Mouse (Mus musculus) forebrain, embryonic 12.5 days (tissue): ENCODE results near the gene Rsu1. TPM values are rescaled to one million over a fixed set of nuclear protein-coding genes. Genes with fewer than 3 reads are reported as not detected.
"Not testable (repeated sequence)": the region's sequence is repeated elsewhere in the genome, so short reads cannot be mapped to it uniquely, and the experiment has no call there.

Source experiments
- ATAC-seq: fragments of 200-750 bp; cut with Nextera tagmentation; 2 replicates; pipeline ENCODE4 v1.8.0; 2017; ENCODE audit warnings: moderate TSS enrichment; ENCODE audit not compliant: low FRiP score
- H3K27ac ChIP-seq: fragments of 300-500 bp; sonication (generic); 2 replicates; pipeline ENCODE4 v1.5.1; 2016; ENCODE audit warnings: mild to moderate bottlenecking
- H3K27me3 ChIP-seq: fragments of 300-500 bp; sonication (generic); 2 replicates; pipeline ENCODE4 v1.6.1; 2016; ENCODE audit warnings: mild to moderate bottlenecking
- H3K36me3 ChIP-seq: fragments of 300-500 bp; sonication (generic); replicated peaks from 2 replicates; pipeline ENCODE4 v1.6.1; 2016; ENCODE audit warnings: mild to moderate bottlenecking
- H3K4me1 ChIP-seq: fragments of 300-500 bp; sonication (generic); 2 replicates; pipeline ENCODE4 v1.6.1; 2016
- H3K4me2 ChIP-seq: fragments of 300-500 bp; sonication (generic); 2 replicates; pipeline ENCODE4 v1.6.1; 2016; ENCODE audit warnings: mild to moderate bottlenecking, moderate library complexity
- H3K4me3 ChIP-seq: fragments of 300-500 bp; sonication (generic); replicated peaks from 2 replicates; pipeline ENCODE4 v1.5.1; 2016; ENCODE audit warnings: mild to moderate bottlenecking
- H3K9ac ChIP-seq: fragments of 300-500 bp; sonication (generic); 2 replicates; pipeline ENCODE4 v1.6.1; 2016; ENCODE audit warnings: mild to moderate bottlenecking
- H3K9me3 ChIP-seq: fragments of 300-500 bp; sonication (generic); 2 replicates; pipeline ENCODE4 v1.6.1; 2016
- WGBS: fragments of 180-500 bp; shearing (Covaris S2); methylation state at CpG from one replicate; pipeline ENCODE4 v1.1.7; 2016; 5-methylcytosine and 5-hydroxymethylcytosine counted together
- polyA plus RNA-seq: library from polyadenylated mRNA; unstranded; fragments of >200 nt; fragmentation: Nextera tagmentation; extraction: Ambion mirVana; gene quantifications from 2 replicates; pipeline ENCODE4 v1.2.1, GENCODE M21; 2016

Rsu1 gene
- polyA plus RNA-seq, 1 experiment from 2014 or later, result 65.0 TPM

DNA sequence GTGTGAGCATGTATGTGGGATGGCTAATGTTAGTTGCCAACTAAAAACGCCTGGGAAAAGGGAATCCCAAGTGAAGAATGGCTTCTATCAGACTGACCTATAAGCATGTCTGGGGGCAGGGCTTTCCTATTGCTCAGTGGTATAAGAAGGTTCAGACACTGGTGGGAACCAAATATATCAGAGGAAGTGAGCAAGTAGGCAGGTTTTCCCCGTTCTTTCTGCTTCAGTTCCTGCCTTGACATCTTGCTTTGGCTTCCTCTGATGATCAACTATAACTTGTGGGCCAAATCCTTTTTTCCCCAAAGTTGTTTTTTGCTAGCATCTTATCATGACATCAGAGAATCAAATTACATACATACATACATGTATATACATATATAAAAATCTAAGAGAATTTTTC is 51.1 kb downstream of the Rsu1 start:
- H3K36me3 ChIP-seq, result no peaks in the 10 kb centered on the region
- no peak overlapping the region for H3K9ac ChIP-seq
- H3K27ac ChIP-seq, result no peak overlapping the region
- WGBS, result 88% methylated on average over 2 of the region's 2 CpGs
- no peak overlapping the region for H3K4me2 ChIP-seq
- 0 out of 2 replicates have a peak, but pooled peaks cover 4% of the 10 kb centered on the region for H3K4me1 ChIP-seq
- no peak overlapping the region for H3K4me3 ChIP-seq
- ATAC-seq, result no peak
- H3K9me3 ChIP-seq, result no peaks in the 10 kb centered on the region
- H3K27me3 ChIP-seq, result no peaks in the 10 kb centered on the region

DNA sequence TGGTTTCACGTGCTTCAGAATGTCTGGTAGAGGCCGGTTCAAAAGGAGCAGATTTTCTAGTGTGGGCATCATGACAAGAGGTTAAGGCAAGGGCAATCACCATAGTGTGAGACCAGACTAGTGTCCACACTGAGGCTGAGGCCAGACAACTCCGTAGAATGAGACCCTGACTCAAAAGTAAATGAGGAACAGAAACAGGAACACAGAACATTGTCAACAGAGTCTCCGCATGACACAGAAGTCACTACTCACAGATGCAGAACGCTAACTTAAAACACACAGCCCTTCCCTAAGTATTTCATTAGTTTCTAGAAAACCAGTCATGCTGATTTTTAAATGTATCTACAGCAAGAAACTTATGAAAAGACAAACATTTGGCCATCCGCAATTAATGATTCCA is 53.1 kb downstream of the Rsu1 start:
- Histone ChIP-seq H3K27me3 (no peaks in the 10 kb centered on the region), H3K36me3 (no peaks in the 10 kb centered on the region), H3K9me3 (no peaks in the 10 kb centered on the region), H3K27ac (no peak overlapping the region), H3K4me3 (no peak overlapping the region), H3K4me2 (no peak overlapping the region), H3K9ac (no peak overlapping the region), H3K4me1 (0 out of 2 replicates have a peak, but pooled peaks cover 4% of the 10 kb centered on the region)
- ATAC-seq, result no peak
- 76% methylated on average over 6 of the region's 6 CpGs for WGBS

DNA sequence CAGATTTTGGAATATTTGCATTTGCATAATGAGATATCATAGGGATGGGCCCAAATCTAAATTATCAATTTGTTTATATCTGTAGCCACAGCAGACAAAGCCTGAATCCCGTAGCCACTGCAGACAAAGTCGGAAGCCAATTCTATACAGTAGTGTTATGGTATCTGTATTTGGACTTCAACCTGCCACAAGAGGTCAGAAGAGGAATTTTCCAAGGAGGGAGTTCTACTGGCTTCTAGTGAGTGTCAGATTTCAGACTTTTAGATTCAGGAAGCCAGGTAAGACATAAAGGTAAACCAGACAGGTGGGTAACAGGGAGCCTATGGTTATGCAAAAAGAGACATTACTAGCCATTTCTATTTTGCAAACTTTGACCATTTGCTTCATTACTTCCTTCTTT is 64.4 kb downstream of the Rsu1 start:
- Histone ChIP-seq H3K9me3 (no peaks in the 10 kb centered on the region), H3K4me1 (no peaks in the 10 kb centered on the region; the same call in 1 of the 2 replicates), H3K27me3 (no peaks in the 10 kb centered on the region), H3K9ac (no peak overlapping the region), H3K4me2 (no peak overlapping the region), H3K4me3 (no peak overlapping the region), H3K27ac (no peak overlapping the region), H3K36me3 (no peaks in the 10 kb centered on the region)
- ATAC-seq, result no peak
- 92% methylated on average over 2 of the region's 2 CpGs for WGBS

DNA sequence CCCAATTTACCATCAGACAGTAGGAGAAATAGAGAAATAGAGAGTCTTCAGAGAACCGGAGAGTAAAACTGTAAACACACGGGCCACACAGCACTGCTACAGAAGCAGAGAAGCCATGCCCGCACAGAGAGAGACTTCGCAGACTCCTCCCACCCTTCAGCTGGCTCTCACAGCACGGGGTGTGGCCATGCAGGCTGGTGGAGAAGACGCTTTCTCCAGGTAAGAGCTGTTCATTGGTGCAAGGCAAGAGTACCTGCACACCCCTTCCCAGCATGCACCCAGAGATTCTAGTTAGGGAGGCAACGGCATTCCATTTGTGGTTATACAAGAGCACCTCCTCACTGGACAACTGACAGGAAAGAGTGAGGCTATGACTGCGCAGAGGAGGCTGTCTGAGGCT is 64.8 kb downstream of the Rsu1 start:
- 61% methylated on average over 8 of the region's 8 CpGs for WGBS
- Histone ChIP-seq H3K4me1 (no peaks in the 10 kb centered on the region; the same call in 1 of the 2 replicates), H3K27me3 (peaks cover 2% of the 10 kb centered on the region; the same call in 1 of the 2 replicates), H3K27ac (no peak overlapping the region), H3K4me3 (no peak overlapping the region), H3K4me2 (no peak overlapping the region), H3K9me3 (no peaks in the 10 kb centered on the region), H3K36me3 (no peaks in the 10 kb centered on the region), H3K9ac (no peak overlapping the region)
- no peak for ATAC-seq

- no peak overlapping the region for H3K9ac ChIP-seq
- H3K27ac ChIP-seq, result no peak overlapping the region
- no peaks in the 10 kb centered on the region for H3K9me3 ChIP-seq
- peaks cover 2% of the 10 kb centered on the region; the same call in 1 of the 2 replicates for H3K27me3 ChIP-seq
- no peak overlapping the region for H3K4me2 ChIP-seq
- 40% methylated on average over 6 of the region's 6 CpGs for WGBS
- no peaks in the 10 kb centered on the region; the same call in 1 of the 2 replicates for H3K4me1 ChIP-seq
- ATAC-seq, result no peak
- H3K36me3 ChIP-seq, result no peaks in the 10 kb centered on the region
- H3K4me3 ChIP-seq, result no peak overlapping the region
These were observed 68.3 kb downstream of the Rsu1 start for GRCm38 (mm10) chr2:13202805-13203475.

DNA sequence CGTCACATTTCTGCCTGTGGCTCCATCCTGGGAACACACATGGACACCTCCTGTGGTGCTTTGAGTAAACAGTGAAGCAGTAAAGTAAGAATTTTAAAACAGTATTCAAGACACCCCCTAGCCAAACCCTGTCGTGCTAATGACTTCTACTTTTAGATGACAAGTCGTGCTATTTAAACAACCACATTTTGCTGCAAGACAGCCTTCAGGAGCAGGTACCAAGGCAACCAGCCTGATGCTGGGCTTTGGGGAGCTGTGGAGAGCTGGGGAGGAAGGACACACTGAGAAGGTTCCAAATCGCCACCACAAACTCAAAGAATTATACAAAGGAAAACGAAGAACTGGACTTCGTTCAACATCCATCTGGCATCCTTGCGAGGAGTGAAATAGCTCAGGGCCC is 71.5 kb downstream of the Rsu1 start:
- Histone ChIP-seq H3K4me2 (no peak overlapping the region), H3K9me3 (no peaks in the 10 kb centered on the region), H3K4me3 (no peak overlapping the region), H3K27me3 (peaks cover 2% of the 10 kb centered on the region; the same call in 1 of the 2 replicates), H3K4me1 (no peaks in the 10 kb centered on the region; the same call in 1 of the 2 replicates), H3K9ac (no peak overlapping the region), H3K27ac (no peak overlapping the region), H3K36me3 (no peaks in the 10 kb centered on the region)
- WGBS, result 90% methylated on average over 7 of the region's 7 CpGs
- ATAC-seq, result no peak

- ATAC-seq, result no peak
- 73% methylated on average over 2 of the region's 2 CpGs for WGBS
- H3K9ac ChIP-seq, result no peak overlapping the region
- H3K27me3 ChIP-seq, result peaks cover 2% of the 10 kb centered on the region; the same call in 1 of the 2 replicates
- H3K27ac ChIP-seq, result no peak overlapping the region
- H3K4me2 ChIP-seq, result no peak overlapping the region
- H3K9me3 ChIP-seq, result no peaks in the 10 kb centered on the region
- no peaks in the 10 kb centered on the region for H3K36me3 ChIP-seq
- no peaks in the 10 kb centered on the region; the same call in 1 of the 2 replicates for H3K4me1 ChIP-seq
- no peak overlapping the region for H3K4me3 ChIP-seq
These were observed 72.2 kb downstream of the Rsu1 start for GRCm38 (mm10) chr2:13199033-13199432.

- no peak overlapping the region for H3K9ac ChIP-seq
- H3K9me3 ChIP-seq, result no peaks in the 10 kb centered on the region
- no peak overlapping the region for H3K4me3 ChIP-seq
- H3K4me1 ChIP-seq, result no peaks in the 10 kb centered on the region
- H3K4me2 ChIP-seq, result no peak overlapping the region
- no peaks in the 10 kb centered on the region for H3K27me3 ChIP-seq
- H3K36me3 ChIP-seq, result no peaks in the 10 kb centered on the region
- no peak for ATAC-seq
- 69% methylated on average over 7 of the region's 7 CpGs for WGBS
- no peak overlapping the region for H3K27ac ChIP-seq
These were observed 75.7 kb downstream of the Rsu1 start for GRCm38 (mm10) chr2:13195540-13195939.

GRCm38 (mm10) chr2:13192157-13192556 is 79.1 kb downstream of the Rsu1 start:
- no peaks in the 10 kb centered on the region for H3K27me3 ChIP-seq
- 87% methylated on average over 1 of the region's 1 CpGs for WGBS
- no peak overlapping the region for H3K27ac ChIP-seq
- H3K36me3 ChIP-seq, result no peaks in the 10 kb centered on the region
- no peak overlapping the region for H3K4me3 ChIP-seq
- no peak for ATAC-seq
- H3K4me1 ChIP-seq, result no peaks in the 10 kb centered on the region
- no peaks in the 10 kb centered on the region for H3K9me3 ChIP-seq
- H3K4me2 ChIP-seq, result no peak overlapping the region
- no peak overlapping the region for H3K9ac ChIP-seq

- Histone ChIP-seq H3K27me3 (no peaks in the 10 kb centered on the region), H3K9me3 (no peaks in the 10 kb centered on the region), H3K4me1 (no peaks in the 10 kb centered on the region), H3K4me3 (no peak overlapping the region), H3K4me2 (no peak overlapping the region), H3K36me3 (no peaks in the 10 kb centered on the region), H3K27ac (no peak overlapping the region), H3K9ac (no peak overlapping the region)
- 92% methylated on average over 4 of the region's 4 CpGs for WGBS
- ATAC-seq, result no peak
These were observed 80.4 kb downstream of the Rsu1 start for GRCm38 (mm10) chr2:13190767-13191166.

- Histone ChIP-seq H3K9ac (no peak overlapping the region), H3K4me3 (no peak overlapping the region), H3K27me3 (no peaks in the 10 kb centered on the region), H3K36me3 (no peaks in the 10 kb centered on the region), H3K9me3 (no peaks in the 10 kb centered on the region), H3K4me1 (no peaks in the 10 kb centered on the region), H3K27ac (no peak overlapping the region), H3K4me2 (no peak overlapping the region)
- WGBS, result 95% methylated on average over 11 of the region's 11 CpGs
- no peak for ATAC-seq
These were observed 82.3 kb downstream of the Rsu1 start for GRCm38 (mm10) chr2:13188831-13189495.

- Histone ChIP-seq H3K4me2 (no peak overlapping the region), H3K9ac (no peak overlapping the region), H3K36me3 (no peaks in the 10 kb centered on the region), H3K4me1 (no peaks in the 10 kb centered on the region), H3K4me3 (no peak overlapping the region), H3K27me3 (no peaks in the 10 kb centered on the region), H3K27ac (no peak overlapping the region), H3K9me3 (no peaks in the 10 kb centered on the region)
- WGBS, result 86% methylated on average over 3 of the region's 3 CpGs
- ATAC-seq, result no peak
These were observed 88.1 kb downstream of the Rsu1 start for GRCm38 (mm10) chr2:13183124-13183523.

DNA sequence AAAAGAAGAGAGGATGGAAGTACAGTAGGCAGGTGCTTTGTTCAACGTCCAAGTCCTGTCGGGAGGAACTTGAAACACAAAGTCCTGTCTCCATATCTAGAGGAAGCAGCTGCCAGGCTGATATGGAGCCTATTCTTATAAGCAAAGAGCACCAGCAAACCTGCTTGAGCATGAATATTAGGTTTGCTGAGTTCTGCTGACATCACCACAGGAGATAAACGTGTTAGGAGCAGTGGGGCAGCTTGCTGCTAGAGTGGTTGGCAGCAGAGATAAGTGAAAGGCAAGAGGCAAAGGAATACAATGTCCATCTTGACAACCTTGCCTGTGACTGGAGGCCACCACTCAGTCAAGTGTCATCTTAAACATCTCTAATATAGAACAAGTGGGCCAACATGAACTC is 89.3 kb downstream of the Rsu1 start:
- not testable (repeated sequence) for H3K9ac ChIP-seq, H3K4me2 ChIP-seq

More for the DNA sequence above, 89.3 kb downstream of the Rsu1 start:
- not testable (repeated sequence) for H3K36me3 ChIP-seq, H3K9me3 ChIP-seq, H3K27ac ChIP-seq, H3K4me3 ChIP-seq, H3K27me3 ChIP-seq, ATAC-seq, H3K4me1 ChIP-seq
- WGBS, result 57% methylated on average over 1 of the region's 3 CpGs
